Mouse (Mus musculus) adrenal gland, adult 8-10 months (tissue): ENCODE results near the gene B020031M17Rik. TPM values are rescaled to one million over a fixed set of nuclear protein-coding genes. Genes with fewer than 3 reads are reported as not detected.
"Not testable (repeated sequence)": the region's sequence is repeated elsewhere in the genome, so short reads cannot be mapped to it uniquely, and the experiment has no call there.

Source experiments
- DNase-seq: peaks from one replicate; pipeline ENCODE4 v3.0.0; 2022
- total RNA-seq, 4 experiments: library from RNA; stranded (reverse); gene quantifications; 2 replicates each; pipeline ENCODE4 v1.2.4; 2022

B020031M17Rik gene
- not detected for total RNA-seq

DNA sequence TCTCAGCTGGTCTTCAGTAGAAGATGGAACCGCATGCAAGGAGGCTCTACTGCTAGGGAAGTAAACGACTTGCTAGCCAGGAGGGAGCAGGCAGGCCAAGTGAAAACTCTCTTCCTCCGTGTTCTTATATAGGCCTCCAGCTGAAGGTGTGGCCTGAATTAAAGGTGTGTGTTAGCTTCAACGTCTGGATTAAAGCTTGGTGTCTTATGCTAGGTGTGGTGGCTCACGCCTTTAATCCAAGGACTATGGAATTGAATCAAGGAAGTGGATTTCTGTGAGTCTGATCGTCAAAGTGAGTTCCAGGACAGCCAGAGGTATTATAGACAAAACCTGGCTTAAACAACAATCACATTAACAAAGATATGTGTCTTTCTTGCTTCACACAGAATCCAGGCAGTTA lies at the start of gene B020031M17Rik:
Gene B020031M17Rik (minus strand): TSS at position 101 of the 400 bp plus-strand sequence.
- not testable (repeated sequence) for DNase-seq

DNA sequence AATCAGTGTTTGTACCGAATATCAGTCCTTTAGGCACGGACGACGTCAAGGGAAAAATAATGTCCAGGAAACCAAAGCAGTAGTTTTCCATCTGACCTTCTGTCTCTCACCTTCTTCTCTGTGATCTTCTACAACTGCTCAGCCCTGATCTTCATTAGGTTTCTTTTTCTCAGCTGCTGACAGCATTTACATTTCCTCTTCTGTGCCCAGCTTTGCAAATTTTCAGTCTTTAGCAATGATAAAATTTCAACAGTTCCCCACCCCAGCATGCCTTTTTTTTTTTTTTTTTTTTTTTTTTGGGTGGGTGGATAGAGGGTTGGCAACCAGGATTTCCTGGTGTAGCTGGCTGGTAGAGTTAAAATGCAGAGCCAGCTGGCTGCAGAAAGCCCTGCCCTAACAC lies 48.6 kb upstream of the B020031M17Rik start:
- DNase-seq: not testable (repeated sequence)

DNA sequence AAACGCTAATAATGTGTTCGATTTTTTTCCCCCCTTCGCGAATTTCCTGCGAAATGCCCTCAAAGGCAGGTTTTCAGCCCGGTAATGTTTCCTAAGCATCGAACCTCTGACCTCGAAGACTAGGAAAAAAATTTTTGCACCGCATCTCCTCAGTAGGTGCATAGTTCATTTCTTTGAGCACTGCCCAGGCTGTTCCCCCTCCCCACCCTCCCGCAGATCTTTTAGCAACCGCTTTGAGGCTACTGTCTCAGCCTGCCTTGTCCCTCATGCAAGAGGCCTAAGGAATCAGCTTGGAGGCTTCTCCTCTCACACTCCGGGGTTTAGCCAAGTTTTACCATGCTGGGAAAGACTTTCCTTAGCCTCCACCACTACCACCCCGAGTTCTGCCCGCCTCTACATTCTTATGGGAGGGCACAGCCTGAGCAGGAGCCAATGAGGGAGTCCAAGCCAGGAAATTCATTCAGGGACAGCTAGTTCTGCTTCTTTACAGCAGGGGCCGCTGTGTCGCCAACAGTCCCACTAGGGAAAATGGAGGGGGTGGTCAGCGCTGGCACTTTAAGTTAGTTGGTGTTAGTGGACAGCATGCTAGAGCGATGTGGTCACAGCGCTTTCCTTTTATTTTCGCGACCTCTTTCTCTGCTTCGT lies 48.0 kb upstream of the B020031M17Rik start:
- not testable (repeated sequence) for DNase-seq

DNA sequence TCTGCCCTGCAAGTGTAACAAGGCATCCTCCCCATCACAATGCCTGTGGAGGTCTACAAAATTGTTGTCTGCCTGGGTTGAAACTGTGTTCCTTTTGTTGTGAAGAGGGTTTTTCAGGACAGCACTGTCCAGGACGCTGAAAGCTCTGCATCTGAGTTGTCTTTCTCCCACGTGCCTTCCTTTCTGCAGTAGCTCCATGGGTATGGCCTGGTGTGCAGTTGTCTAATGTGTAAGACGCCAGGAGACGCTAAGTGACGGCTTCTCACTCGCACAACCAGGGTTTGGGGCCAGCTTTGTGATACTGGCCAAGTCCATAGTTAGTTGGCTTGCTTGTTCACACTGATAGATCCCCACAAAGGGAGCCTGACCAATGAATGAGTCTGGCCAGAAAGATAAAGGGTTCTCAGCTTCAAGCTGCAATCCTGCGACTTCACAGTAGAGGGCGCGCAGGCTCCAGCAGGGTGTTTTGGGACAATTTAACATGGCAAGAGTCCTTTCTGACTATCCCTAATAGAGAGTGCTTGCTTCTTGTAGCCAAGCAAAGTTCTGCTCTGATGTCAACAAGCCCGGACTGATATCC lies 41.4 kb upstream of the B020031M17Rik start:
- not testable (repeated sequence) for DNase-seq

DNA sequence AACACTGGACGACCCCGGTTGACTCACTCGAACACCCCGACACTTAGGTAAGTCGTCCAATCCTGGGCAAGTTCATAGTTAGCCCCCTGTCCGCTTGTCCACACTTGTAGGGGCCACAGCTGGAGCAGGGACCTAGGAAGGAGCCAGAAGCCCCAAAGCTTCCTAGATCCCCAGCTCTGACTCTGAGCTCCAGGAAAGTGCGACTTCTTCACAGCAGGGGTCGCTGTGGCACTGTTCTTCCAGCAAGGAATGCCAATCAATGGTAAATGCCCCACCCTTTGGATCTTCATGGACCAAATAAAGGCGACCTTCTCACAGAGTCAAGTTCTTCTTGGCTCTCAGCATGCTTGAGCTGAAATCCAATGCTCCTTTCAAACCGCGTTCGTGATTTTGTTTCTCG lies 40.7 kb upstream of the B020031M17Rik start:
- not testable (repeated sequence) for DNase-seq

DNA sequence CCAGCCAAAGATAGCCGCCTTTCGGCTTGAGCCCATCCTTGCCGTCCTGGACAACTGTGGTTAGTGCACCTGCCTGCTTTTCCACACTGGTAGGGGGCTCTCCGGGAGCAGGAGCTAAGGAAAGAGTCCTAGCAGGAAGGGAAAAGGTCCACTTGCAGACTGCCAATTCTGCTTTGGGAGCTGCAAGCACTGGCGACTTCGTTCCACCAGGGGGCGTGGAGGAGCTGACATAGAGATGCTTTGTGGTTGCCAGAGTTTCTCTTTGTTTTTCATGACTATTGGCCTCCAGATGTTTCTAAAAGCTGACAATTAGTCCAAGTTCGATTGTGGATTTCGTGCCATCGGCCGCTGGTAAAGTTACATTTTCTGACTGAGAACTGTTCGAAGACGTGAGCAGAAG lies 18.6 kb upstream of the B020031M17Rik start:
- DNase-seq: not testable (repeated sequence)

DNA sequence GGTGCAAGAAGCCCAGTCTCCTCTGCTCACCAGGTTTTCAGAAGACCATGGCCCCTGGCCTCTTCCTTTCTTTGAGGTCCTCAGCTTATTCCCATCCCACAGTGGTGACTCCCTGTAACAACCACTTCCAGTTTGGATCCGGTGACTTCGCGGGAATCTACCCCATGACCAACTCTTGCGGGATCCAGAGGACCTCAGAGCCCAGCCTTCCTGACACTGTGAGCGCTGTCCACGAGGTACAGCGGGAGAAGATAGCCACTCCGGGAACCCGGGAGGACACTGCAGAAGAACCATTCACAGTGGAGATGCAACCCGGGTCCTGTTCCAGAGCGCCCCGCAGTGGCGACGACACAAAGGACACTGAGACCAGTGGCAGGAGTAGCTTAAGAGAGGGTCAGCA lies 17.6 kb upstream of the B020031M17Rik start:
- not testable (repeated sequence) for DNase-seq

DNA sequence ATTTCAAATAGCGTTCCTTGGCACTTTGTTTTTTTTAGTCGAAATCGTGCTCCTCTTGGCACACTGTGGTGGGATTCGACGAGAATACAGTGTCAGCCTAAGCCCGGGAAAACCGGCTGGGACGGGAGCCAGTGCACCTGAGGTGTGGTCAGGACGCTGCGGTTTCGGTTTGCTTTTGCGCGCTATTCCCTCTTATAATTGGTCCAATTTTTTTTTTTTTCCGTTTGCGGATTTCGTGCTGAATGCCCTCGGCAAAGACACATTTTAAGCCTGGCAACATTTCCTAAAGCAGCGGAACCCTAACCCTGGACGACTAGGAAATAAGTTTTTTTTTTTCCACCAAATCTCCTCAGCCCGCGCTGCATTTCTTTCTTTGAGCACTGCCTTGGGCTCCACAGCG lies 15.4 kb upstream of the B020031M17Rik start:
- DNase-seq: not testable (repeated sequence)

DNA sequence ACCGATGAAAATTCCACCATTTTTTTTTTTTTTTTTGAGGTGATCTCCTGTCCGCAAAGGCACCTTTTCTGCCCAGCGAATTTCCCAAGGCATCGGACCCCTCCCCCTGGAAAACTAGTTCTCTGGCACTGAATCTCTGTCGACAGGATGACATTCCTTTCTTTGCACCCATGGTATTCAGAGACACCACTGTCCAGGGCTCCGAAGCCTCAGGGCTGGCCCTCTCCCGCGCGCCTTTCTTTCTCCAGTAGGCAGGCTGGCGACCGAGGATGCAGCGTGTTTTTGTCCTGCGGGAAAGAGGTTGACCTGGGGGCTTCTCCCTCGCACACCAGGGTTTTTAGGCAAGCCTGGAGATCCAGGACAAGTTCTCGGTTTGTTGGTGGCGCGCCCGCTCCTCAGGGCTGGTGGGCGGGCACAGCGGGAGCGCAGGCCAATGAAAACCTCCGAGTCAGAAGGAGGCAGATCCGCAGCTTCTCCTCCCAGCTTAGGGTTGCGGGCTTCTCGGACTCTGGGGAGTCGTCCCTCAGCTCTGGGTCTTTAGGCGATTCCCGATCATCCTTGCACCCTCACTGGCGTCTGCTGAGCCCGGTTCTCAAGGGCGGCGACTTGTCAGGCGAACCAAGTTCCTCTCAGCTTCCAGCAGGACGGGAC lies 14.8 kb upstream of the B020031M17Rik start:
- DNase-seq: not testable (repeated sequence)

DNA sequence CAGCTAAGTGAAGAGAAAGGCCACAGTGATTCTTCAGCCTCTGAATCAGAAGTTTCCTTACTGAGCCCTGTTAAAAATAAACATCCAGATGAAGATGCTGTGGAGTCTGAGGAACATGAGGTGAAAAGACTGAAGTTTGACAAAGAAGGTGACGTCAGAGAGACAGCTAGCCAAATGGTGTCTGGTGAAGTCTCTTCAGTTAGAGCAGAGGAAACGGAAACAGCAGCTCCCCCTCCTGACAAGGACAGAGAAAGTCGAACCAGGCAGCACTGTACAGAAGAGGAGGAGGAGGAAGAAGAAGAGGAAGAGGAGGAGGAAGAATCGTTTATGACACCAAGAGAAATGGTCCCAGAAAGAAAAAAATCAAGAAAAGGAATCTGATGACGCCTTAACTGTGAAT lies 12.2 kb upstream of the B020031M17Rik start:
- DNase-seq: not testable (repeated sequence)

DNA sequence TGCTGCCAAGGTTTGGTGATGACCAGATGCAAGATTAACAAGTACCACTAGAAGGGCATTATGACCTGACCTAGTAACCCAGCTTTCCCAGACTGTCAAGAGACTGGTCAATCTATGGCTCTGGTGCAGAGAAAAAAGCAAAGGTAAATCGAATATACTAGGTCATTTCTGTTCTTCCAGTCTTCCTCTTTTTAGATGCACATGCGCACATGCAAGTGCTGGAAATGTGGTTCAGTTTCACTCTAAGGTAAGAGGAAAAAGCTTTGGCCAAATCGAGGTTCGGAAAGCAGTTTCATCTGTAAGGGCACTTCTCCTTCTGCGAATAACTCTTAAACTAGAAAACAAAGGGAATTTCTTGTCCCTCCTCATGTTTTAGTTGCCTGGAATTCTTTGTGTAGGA lies 5.0 kb upstream of the B020031M17Rik start:
- DNase-seq: not testable (repeated sequence)

DNA sequence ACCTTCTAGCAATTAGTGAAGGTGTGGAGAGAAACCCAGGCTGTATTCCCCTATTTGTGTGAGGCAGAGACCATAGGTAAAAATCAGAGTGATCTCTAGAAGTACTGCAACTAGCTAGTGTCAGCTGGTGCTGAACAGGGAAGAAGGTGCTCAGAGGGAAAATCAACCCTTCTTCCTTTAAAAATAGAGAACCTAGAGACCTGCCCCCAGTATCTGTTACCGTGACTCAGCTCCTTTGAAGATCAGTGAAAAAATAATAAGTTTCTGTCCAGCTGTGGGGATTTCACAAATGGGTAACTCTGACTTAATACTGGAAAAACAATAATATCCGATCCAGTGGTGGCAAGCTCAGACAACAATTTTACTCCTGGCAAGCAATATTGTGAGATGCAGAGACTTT lies 4.5 kb upstream of the B020031M17Rik start:
- not testable (repeated sequence) for DNase-seq

DNA sequence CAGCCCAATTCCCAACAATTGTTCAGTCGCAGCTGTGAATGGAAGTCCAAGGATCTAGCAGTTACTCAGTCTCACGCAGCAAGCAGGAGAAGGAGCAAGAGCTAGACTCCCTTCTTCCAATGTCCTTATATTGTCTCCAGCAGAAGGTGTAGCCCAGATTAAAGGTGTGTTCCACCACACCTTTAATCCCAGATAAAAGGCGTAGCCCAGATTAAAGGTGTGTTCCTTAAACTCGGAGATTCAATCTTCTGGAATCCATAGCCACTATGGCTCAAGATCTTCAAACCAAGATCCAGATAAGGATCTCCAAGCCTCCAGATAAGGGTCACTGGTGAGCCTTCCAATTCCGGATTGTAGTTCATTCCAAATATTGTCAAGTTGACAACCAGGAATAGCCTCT lies 21.4 kb downstream of the B020031M17Rik start, which contains the start of gene Gm21761:
Gene Gm21761 (minus strand): TSS at position 101 of the 400 bp plus-strand sequence.
- not testable (repeated sequence) for DNase-seq

DNA sequence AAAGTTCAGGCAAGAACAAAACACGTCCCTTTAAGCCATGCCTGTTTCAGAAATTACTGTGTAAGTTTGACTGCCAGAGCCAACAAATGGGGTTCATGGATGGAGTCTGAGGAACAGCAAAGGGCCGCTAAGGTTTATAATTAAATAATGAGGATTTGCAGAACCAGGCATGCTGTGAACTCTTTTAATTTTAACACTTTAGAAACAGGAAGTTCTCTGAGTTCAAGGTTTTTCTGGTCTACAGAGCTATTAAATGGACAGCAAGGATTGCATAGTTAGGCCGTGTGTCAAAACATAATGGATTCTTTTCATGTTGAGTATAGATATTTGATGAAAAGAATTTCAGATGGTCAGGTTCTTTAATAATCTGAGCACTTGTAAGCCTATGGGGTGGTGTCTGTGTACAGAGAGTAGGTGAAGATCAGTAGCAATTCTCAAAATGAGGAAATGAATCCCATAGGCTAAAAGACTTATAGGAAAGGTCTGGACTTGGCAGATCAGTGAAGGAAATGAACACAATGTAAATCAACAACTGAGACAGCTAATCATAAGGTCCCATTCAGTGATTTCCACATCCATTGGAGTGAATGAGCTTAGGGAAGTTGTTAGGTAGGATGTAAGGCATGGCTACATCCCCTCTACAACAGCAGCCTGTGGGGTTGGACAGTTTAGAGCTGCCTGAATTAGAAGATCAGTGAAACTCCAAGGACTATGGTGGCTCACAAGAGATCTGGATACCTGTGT lies 25.8 kb downstream of the B020031M17Rik start:
- DNase-seq: not testable (repeated sequence)

DNA sequence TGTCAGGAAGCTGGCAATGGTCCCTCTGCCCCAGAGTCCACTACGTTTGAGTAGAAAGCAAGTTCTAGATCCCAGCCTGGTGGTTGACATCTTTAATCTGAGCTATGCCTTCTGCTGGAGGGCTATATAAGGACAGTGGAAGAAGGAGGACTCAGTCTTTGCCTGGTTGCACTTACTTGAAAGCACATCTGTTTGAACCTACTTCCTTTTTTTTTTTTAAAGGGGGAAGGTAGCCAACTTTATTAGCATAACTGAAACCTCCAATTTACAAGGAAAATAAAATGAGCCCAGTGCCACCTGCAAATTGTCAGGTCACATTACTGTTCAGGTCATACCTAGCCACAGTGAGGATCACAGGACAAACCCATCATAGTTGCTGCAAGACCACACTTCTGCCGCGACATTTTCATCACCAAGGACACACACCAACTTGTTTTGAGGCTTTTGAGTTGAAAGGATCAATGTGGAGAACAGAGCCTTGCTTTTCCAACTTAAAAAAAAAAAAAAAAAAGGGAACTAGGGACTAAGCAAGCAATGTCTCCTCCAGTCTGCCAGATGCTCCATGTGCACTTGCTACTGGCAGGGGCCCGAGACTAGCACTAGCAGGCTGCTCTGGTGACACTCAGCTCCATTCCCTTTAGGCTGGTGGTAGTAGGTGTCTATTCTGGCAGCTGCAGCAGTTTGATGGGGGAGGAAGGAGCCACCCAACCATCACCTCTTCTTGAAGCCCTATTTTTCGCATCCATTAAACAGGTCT lies 33.5 kb downstream of the B020031M17Rik start:
- not testable (repeated sequence) for DNase-seq

DNA sequence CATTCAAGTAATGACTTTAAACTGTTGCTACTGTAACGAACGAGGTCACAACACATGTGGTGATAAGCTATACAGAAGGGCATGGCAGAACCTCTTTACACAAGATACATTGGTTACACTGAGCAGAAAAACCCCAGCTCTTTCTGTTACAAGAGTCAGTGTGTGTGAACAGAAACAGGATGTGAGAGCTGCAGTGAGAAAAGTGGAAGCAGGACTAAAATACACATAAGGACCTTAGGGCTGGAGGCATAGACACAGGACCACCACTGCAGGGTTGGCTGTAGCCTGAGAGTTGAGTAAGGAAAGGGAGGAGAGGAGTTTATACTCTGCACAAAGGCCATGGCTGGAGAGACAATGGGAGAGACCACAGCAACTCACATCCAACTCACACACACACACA lies 34.2 kb downstream of the B020031M17Rik start:
- not testable (repeated sequence) for DNase-seq

Other genes with a start within 250 kb of the B020031M17Rik start
- 1 to 10 TPM; 2.4 to 2.7 (median 2.4) TPM for gene Nim1k, start 194.9 kb downstream of the B020031M17Rik start, total RNA-seq
- 10 to 100 TPM; 30.8 to 39.5 (median 34.5) TPM for gene Zfp131, start 159.9 kb downstream of the B020031M17Rik start, total RNA-seq
- gene AF067063, start 120.6 kb downstream of the B020031M17Rik start, total RNA-seq: not detected
- gene D13Ertd608e, start 114.8 kb downstream of the B020031M17Rik start, total RNA-seq: not detected
- gene Tcstv1, start 56.0 kb downstream of the B020031M17Rik start, total RNA-seq: not detected
- gene Gm21761, start 21.5 kb downstream of the B020031M17Rik start, total RNA-seq: not detected
- not detected for gene Gm36079, start 76.2 kb upstream of the B020031M17Rik start, total RNA-seq
- under 1 TPM in 3 of 4 experiments, not detected in 1; 0.21 to 0.54 (median 0.25) TPM for gene Gm21188, start 101.4 kb upstream of the B020031M17Rik start, total RNA-seq
- gene Gm20767, start 189.4 kb upstream of the B020031M17Rik start, total RNA-seq: not detected
- gene Gm21818, start 221.6 kb upstream of the B020031M17Rik start, total RNA-seq: not detected